Mouse (Mus musculus): ENCODE data around the gene St8sia6. TPM values are rescaled to one million over a fixed set of nuclear protein-coding genes. Genes with fewer than 3 reads are reported as not detected.

Gene St8sia6
- polyA plus RNA-seq, 1 experiment, result 0.55 TPM

DNA sequence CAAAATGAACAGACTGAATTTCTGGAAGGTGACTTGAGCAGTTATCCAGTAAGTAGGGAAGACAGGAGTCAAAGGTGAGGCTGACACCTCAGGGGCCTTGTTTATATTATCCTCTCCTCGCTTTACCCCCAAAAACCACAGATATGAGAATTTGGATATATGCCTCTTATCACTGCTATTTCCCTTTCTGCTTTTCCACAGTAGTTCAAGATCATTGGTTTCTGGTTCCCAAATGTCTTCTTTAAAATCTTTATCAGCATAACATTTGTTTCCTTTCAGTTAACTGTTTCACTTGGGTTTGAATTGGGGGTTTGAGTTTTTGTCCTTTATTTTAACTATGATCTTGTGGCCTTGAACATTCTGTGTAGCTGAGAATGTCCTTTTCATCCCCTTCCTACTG lies 47.8 kb downstream of the St8sia6 start:
- no peaks in the 10 kb centered on the region for H3K4me1 ChIP-seq (ENCODE audit: control insufficient read depth, insufficient read depth, insufficient read length, low read length)
- no peak overlapping the region for H3K27ac ChIP-seq (ENCODE audit: insufficient read depth, low read depth, low read length)
- H3K27me3 ChIP-seq (ENCODE audit: control insufficient read depth, insufficient read depth, low read length), result no peaks in the 10 kb centered on the region
- WGBS, result 73% methylated on average over 1 of the region's 1 CpGs
- no peaks in the 10 kb centered on the region for H3K36me3 ChIP-seq (ENCODE audit: control insufficient read depth, insufficient read depth, low read length)
- no peak for TF ChIP-seq CTCF (IDR thresholded peaks at IDR 0.05; ENCODE audit: extremely low read depth, insufficient read length, insufficient replicate concordance, low read depth, low read length)
- no peak for TF ChIP-seq POLR2A (IDR thresholded peaks at IDR 0.05; ENCODE audit: low read depth, low read length)
- H3K4me3 ChIP-seq (ENCODE audit: low read depth, low read length), result no peak overlapping the region

- 71% methylated on average over 7 of the region's 7 CpGs for WGBS
- TF ChIP-seq CTCF (IDR thresholded peaks at IDR 0.05; ENCODE audit: extremely low read depth, insufficient read length, insufficient replicate concordance, low read depth, low read length) (no peak), POLR2A (IDR thresholded peaks at IDR 0.05; ENCODE audit: low read depth, low read length) (no peak)
- no peaks in the 10 kb centered on the region for H3K27me3 ChIP-seq (ENCODE audit: control insufficient read depth, insufficient read depth, low read length)
- no peak overlapping the region for H3K27ac ChIP-seq (ENCODE audit: insufficient read depth, low read depth, low read length)
- H3K4me3 ChIP-seq (ENCODE audit: low read depth, low read length), result no peak overlapping the region
- H3K36me3 ChIP-seq (ENCODE audit: control insufficient read depth, insufficient read depth, low read length), result no peaks in the 10 kb centered on the region
- no peaks in the 10 kb centered on the region for H3K4me1 ChIP-seq (ENCODE audit: control insufficient read depth, insufficient read depth, insufficient read length, low read length)
Observed at GRCm38 (mm10) chr2:13738704-13739103, 55.2 kb downstream of the St8sia6 start.

GRCm38 (mm10) chr2:13727901-13728300 lies 66.0 kb downstream of the St8sia6 start:
- 24% methylated on average over 2 of the region's 2 CpGs for WGBS
- Histone ChIP-seq H3K4me3 (ENCODE audit: low read depth, low read length) (no peak overlapping the region), H3K27ac (ENCODE audit: insufficient read depth, low read depth, low read length) (no peak overlapping the region), H3K27me3 (ENCODE audit: control insufficient read depth, insufficient read depth, low read length) (no peaks in the 10 kb centered on the region), H3K36me3 (ENCODE audit: control insufficient read depth, insufficient read depth, low read length) (no peaks in the 10 kb centered on the region), H3K4me1 (ENCODE audit: control insufficient read depth, insufficient read depth, insufficient read length, low read length) (no peaks in the 10 kb centered on the region)
- TF ChIP-seq POLR2A (IDR thresholded peaks at IDR 0.05; ENCODE audit: low read depth, low read length), result no peak
- no peak for TF ChIP-seq CTCF (IDR thresholded peaks at IDR 0.05; ENCODE audit: extremely low read depth, insufficient read length, insufficient replicate concordance, low read depth, low read length)

DNA sequence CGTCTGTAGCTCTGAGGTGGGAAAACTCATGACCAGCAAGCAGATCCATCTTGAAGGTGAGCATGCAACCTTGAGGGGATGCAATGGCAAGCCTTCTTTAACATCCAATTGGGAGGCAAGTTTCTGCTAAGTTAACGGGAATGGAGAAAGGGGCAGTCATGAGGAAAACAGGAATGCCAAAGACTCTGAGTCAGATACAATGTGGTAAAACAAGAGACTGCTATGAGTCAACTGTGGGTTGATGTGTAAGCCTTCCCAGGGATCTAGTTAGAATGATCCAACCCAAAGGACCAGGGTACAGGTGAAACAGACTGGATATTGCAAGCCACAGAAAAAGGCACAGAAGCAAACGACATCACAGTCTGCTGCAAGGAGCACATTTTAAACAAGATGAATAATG lies 68.3 kb downstream of the St8sia6 start:
- H3K27ac ChIP-seq (ENCODE audit: insufficient read depth, low read depth, low read length), result no peak overlapping the region
- no peaks in the 10 kb centered on the region for H3K36me3 ChIP-seq (ENCODE audit: control insufficient read depth, insufficient read depth, low read length)
- WGBS, result 76% methylated on average over 3 of the region's 3 CpGs
- no peak overlapping the region for H3K4me3 ChIP-seq (ENCODE audit: low read depth, low read length)
- no peaks in the 10 kb centered on the region for H3K4me1 ChIP-seq (ENCODE audit: control insufficient read depth, insufficient read depth, insufficient read length, low read length)
- TF ChIP-seq CTCF (IDR thresholded peaks at IDR 0.05; ENCODE audit: extremely low read depth, insufficient read length, insufficient replicate concordance, low read depth, low read length) (no peak), POLR2A (IDR thresholded peaks at IDR 0.05; ENCODE audit: low read depth, low read length) (no peak)
- H3K27me3 ChIP-seq (ENCODE audit: control insufficient read depth, insufficient read depth, low read length), result no peaks in the 10 kb centered on the region

DNA sequence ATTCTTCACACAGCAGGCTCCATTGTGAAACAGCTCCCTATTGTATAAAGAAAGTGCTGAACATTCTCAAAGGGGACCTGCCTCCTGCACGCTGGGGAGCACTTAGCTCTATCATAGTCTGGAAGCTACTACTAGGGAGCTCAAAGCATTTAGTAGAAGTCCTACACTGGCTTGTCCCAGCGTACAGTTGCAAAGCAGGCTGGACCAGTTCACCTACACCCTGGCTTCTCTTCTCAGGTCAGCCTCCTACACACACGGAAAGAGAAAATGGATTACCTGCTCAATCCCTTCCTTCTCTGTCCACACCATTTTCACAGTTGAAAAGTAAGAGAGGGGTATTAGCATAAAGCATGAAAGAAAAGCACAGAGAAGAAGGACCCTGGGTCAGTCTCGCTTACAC lies 71.6 kb downstream of the St8sia6 start:
- no peak overlapping the region for H3K4me3 ChIP-seq (ENCODE audit: low read depth, low read length)
- 61% methylated on average over 4 of the region's 4 CpGs for WGBS
- H3K36me3 ChIP-seq (ENCODE audit: control insufficient read depth, insufficient read depth, low read length), result no peaks in the 10 kb centered on the region
- H3K4me1 ChIP-seq (ENCODE audit: control insufficient read depth, insufficient read depth, insufficient read length, low read length), result no peaks in the 10 kb centered on the region
- TF ChIP-seq CTCF (IDR thresholded peaks at IDR 0.05; ENCODE audit: extremely low read depth, insufficient read length, insufficient replicate concordance, low read depth, low read length), result no peak
- no peak for TF ChIP-seq POLR2A (IDR thresholded peaks at IDR 0.05; ENCODE audit: low read depth, low read length)
- H3K27ac ChIP-seq (ENCODE audit: insufficient read depth, low read depth, low read length), result no peak overlapping the region
- no peaks in the 10 kb centered on the region for H3K27me3 ChIP-seq (ENCODE audit: control insufficient read depth, insufficient read depth, low read length)

DNA sequence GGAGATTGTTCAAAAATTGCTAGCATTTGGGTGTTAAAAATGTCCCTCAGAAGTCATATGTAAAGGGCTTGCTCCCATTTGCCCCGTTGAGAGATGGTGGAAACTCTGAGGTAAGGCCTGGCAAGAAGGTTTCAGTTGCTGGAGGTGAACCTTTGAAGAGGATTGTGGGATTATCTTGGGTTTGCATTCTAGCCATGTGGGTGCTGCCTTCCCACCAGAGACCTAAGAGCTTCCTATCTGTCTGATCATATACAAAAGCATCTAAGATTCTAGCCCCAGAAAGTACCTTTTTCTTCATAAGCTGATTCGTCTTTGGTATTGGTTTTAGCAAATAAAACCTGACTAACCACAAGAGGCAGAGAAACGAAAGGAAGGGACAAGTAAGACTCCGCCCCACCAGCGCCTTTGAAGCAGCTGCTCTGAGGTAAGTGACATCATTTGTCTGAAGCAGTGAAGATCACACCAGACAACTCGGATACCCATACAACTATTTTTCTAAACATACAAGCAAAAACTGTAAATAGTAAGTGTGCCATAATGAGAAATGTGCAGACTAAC lies 75.2 kb downstream of the St8sia6 start:
- Histone ChIP-seq H3K4me3 (ENCODE audit: low read depth, low read length) (no peak overlapping the region), H3K27me3 (ENCODE audit: control insufficient read depth, insufficient read depth, low read length) (no peaks in the 10 kb centered on the region), H3K4me1 (ENCODE audit: control insufficient read depth, insufficient read depth, insufficient read length, low read length) (no peaks in the 10 kb centered on the region), H3K27ac (ENCODE audit: insufficient read depth, low read depth, low read length) (no peak overlapping the region), H3K36me3 (ENCODE audit: control insufficient read depth, insufficient read depth, low read length) (no peaks in the 10 kb centered on the region)
- WGBS, result 58% methylated on average over 6 of the region's 6 CpGs
- TF ChIP-seq POLR2A (IDR thresholded peaks at IDR 0.05; ENCODE audit: low read depth, low read length) (no peak), CTCF (IDR thresholded peaks at IDR 0.05; ENCODE audit: extremely low read depth, insufficient read length, insufficient replicate concordance, low read depth, low read length) (no peak)

GRCm38 (mm10) chr2:13708785-13709184 lies 85.1 kb downstream of the St8sia6 start:
- H3K36me3 ChIP-seq (ENCODE audit: control insufficient read depth, insufficient read depth, low read length), result no peaks in the 10 kb centered on the region
- H3K27ac ChIP-seq (ENCODE audit: insufficient read depth, low read depth, low read length), result no peak overlapping the region
- TF ChIP-seq CTCF (IDR thresholded peaks at IDR 0.05; ENCODE audit: extremely low read depth, insufficient read length, insufficient replicate concordance, low read depth, low read length), result no peak
- no peak for TF ChIP-seq POLR2A (IDR thresholded peaks at IDR 0.05; ENCODE audit: low read depth, low read length)
- H3K4me1 ChIP-seq (ENCODE audit: control insufficient read depth, insufficient read depth, insufficient read length, low read length), result no peaks in the 10 kb centered on the region
- H3K4me3 ChIP-seq (ENCODE audit: low read depth, low read length), result no peak overlapping the region
- H3K27me3 ChIP-seq (ENCODE audit: control insufficient read depth, insufficient read depth, low read length), result no peaks in the 10 kb centered on the region
- 0% methylated on average over 1 of the region's 1 CpGs for WGBS

Measured in small intestine, adult 2 months (tissue).